Mouse (Mus musculus) liver, adult 2 months (tissue): Measurements from ENCODE around the gene Slc20a1. TPM values are rescaled to one million over a fixed set of nuclear protein-coding genes. Genes with fewer than 3 reads are reported as not detected.
A peak's percentile ranks its signal among the peaks of the same experiment; 100 is the strongest.

ENCODE experiments used
- DNase-seq: peaks from one replicate; pipeline ENCODE4 v3.0.0-alpha.2; 2011; ENCODE audit warnings: low read depth, low spot score; ENCODE audit errors: extremely low read depth
- H3K27ac ChIP-seq: fragments of 200-500 bp; replicated peaks from 2 replicates; pipeline ENCODE4 v1.5.1; 2012; ENCODE audit warnings: low read depth, mild to moderate bottlenecking, control low read depth, inconsistent platforms, low read length; ENCODE audit not compliant: insufficient read depth
- H3K27me3 ChIP-seq: fragments of 200-500 bp; 2 replicates; pipeline ENCODE4 v1.6.1; 2012; ENCODE audit warnings: mild to moderate bottlenecking, moderate library complexity, low read length, inconsistent platforms; ENCODE audit not compliant: control insufficient read depth, insufficient read depth
- H3K36me3 ChIP-seq: fragments of 200-500 bp; 2 replicates; pipeline ENCODE4 v1.6.1; 2012; ENCODE audit warnings: low read length, inconsistent platforms; ENCODE audit not compliant: control insufficient read depth, insufficient read depth
- H3K4me1 ChIP-seq: fragments of 200-500 bp; 2 replicates; pipeline ENCODE4 v1.6.1; 2011; ENCODE audit warnings: low read length; ENCODE audit not compliant: control insufficient read depth, insufficient read depth
- H3K4me3 ChIP-seq: fragments of 200-500 bp; 2 replicates; pipeline ENCODE4 v1.5.1; 2011; ENCODE audit warnings: low read depth, mild to moderate bottlenecking, control low read depth, low read length, moderate library complexity; ENCODE audit not compliant: insufficient read depth
- H3K79me2 ChIP-seq: fragments of 200-500 bp; 2 replicates; pipeline ENCODE4 v1.6.1; 2012; ENCODE audit warnings: inconsistent platforms, mild to moderate bottlenecking, low read length, moderate library complexity; ENCODE audit not compliant: control insufficient read depth, insufficient read depth
- H3K9ac ChIP-seq: fragments of 200-500 bp; 2 replicates; pipeline ENCODE4 v1.6.1; 2012; ENCODE audit warnings: low read depth, mild to moderate bottlenecking, control low read depth, inconsistent platforms, low read length
- CTCF ChIP-seq: fragments of 200-500 bp; IDR thresholded peaks from 2 replicates; pipeline ENCODE4 v1.5.1; 2011; ENCODE audit warnings: low read depth, low read length, control low read depth
- POLR2A ChIP-seq: fragments of 200-500 bp; IDR thresholded peaks from 2 replicates; pipeline ENCODE4 v1.6.1; 2011; ENCODE audit warnings: low read length, control low read depth; ENCODE audit not compliant: insufficient read depth; ENCODE audit errors: extremely low read depth
- WGBS: fragments of 180-500 bp; shearing (Covaris S2); methylation state at CpG from one replicate; pipeline ENCODE4 v1.1.7; 2018; 5-methylcytosine and 5-hydroxymethylcytosine counted together
- polyA plus RNA-seq: library from polyadenylated mRNA; depleted of rRNA; stranded (reverse); fragments of >200 nt; gene quantifications from 2 replicates; pipeline ENCODE4 v1.2.3, GENCODE M21; 2012
- total RNA-seq: library from RNA; depleted of rRNA; stranded (reverse); fragments of >200 nt; gene quantifications from 2 replicates; pipeline ENCODE4 v1.2.3, GENCODE M21; 2014

Slc20a1 gene
- total and polyA plus RNA-seq, 2 experiments, result 9.4 to 36.0 TPM

DNA sequence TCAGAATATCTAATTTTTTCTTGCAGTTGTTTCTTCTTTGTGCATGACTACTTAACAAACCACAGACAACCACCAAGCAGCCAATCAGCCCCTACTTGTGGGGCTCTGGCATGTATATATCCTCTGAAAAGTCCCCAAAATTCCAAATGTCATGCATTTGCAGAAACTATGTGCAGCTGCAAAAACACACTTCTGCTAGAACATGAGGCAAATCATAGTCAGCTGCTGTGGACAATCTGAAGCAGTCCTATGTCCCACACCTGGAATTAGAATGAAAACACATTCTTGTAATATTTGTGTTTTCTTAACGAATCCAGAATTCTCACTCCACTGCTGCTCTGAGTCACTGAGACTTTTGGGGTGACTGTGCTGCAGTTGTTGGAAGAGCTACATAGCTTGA, 13.7 kb upstream of the Slc20a1 start:
- 85% methylated on average over 1 of the region's 1 CpGs for WGBS
- no peaks in the 10 kb centered on the region for H3K36me3 ChIP-seq
- TF ChIP-seq POLR2A (no peak), CTCF (no peak)
- H3K4me3 ChIP-seq, result no peak overlapping the region
- no peaks in the 10 kb centered on the region for H3K79me2 ChIP-seq
- DNase-seq, result no peak
- no peaks in the 10 kb centered on the region; the same call in 1 of the 2 replicates for H3K4me1 ChIP-seq
- H3K9ac ChIP-seq, result no peak overlapping the region
- H3K27me3 ChIP-seq, result no peaks in the 10 kb centered on the region
- H3K27ac ChIP-seq, result no peak overlapping the region

DNA sequence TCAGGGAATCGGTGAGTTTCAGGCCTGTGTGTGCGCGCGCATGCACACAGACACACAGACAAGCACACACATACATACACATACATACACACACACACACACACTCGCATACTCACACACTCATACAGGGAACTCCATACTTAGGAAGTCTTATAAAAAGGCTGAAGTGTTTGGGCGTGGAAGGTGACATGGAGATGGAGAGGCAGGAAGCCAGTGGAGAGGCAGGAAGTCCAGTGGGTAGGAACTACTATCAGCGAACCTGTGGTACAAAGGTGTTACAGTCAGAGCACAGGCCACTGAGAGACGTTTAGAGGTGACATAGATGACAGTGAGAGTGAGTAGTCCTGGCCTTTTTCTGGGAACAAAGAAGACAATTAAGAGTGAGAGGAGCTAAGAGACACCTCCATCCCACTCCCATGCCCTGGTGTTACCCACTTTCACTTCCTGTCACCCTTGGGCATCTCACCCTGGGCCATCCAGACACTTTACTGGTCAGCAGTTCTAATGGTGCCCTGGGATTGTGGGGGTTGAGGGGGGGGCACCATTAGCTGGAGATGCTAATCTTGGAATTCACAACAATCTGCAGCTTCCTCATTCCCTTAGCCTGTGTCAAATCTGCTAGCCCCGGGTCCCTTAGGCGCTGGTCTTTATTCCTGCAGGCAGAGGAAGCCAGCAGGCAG, 12.8 kb upstream of the Slc20a1 start:
- TF ChIP-seq CTCF, result no peak
- no peak for TF ChIP-seq POLR2A
- no peak overlapping the region for H3K4me3 ChIP-seq
- no peaks in the 10 kb centered on the region for H3K36me3 ChIP-seq
- H3K4me1 ChIP-seq, result no peaks in the 10 kb centered on the region
- WGBS, result 87% methylated on average over 10 of the region's 10 CpGs
- H3K27me3 ChIP-seq, result no peaks in the 10 kb centered on the region
- H3K27ac ChIP-seq, result no peak overlapping the region
- no peaks in the 10 kb centered on the region for H3K79me2 ChIP-seq
- no peak overlapping the region for H3K9ac ChIP-seq
- no peak for DNase-seq

DNA sequence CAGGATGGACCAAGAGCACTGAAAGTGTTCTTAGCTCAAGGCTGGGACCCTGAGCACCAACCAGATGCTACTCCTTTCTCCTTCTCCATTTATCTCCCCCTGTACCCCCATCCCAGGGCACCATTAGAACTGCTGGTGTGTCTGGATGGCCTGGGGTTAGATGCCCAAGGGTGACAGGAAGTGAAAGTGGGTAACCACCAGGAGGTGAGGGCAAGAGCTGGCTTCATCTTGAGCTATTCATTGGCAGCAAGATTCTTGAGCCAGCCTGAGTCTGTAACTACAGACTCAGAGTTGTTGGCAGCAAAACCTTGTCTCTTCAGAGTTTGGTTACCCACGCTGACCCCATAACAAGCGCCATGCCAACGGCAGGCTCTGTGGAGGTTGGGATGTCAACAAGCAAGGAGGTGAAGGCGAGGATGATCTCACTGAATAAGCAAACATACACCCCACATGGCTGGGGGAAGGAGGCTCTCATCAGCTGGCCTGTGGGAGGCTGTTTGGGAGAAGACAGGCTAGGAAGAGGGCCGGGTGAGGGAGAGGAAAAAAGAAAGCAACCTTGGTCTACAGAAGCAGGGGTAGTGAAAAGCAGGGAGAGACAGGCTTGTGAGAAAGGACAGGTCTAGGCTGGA, 12.2 kb upstream of the Slc20a1 start:
- Histone ChIP-seq H3K36me3 (no peaks in the 10 kb centered on the region), H3K79me2 (no peaks in the 10 kb centered on the region), H3K4me3 (no peak overlapping the region), H3K27ac (no peak overlapping the region), H3K27me3 (no peaks in the 10 kb centered on the region), H3K4me1 (no peaks in the 10 kb centered on the region), H3K9ac (no peak overlapping the region)
- WGBS, result 30% methylated on average over 5 of the region's 5 CpGs
- no peak for TF ChIP-seq POLR2A
- no peak for DNase-seq

DNA sequence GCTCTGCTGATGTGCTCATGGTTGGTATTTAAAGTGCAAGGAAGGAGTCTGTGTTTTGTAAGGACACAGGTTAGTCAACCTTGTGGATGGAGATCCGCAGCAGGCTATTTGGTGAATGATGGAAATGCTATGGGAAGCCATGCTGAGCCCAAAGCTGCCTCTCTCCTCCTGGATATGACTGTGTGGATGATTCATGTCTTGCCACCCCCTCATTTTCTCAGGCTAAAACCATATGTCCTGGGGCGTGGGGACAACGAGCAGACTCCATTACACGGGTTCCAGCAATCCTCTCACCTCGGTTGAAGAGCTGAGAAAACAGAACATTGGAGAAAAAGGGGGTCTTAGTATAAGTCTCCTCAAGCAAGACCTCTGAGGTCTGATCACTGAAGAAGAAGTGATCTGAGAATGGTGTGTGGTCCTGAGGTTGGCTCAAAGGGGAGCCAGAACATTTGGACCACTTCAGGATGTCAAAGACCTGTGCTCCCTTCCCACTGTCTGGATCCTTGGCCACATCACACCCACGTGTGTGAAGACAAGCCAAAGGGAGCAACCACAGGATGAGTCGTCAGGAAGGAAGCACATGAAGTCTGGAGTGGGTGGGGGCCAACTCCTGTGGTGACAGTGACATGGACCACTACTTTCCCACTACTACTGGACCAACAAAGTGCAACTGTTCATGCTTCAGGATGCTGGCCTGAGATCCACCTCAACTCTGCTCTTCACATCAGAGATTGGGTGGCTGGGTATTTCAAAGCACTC, 6.0 kb upstream of the Slc20a1 start:
- Histone ChIP-seq H3K79me2 (no peaks in the 10 kb centered on the region), H3K27ac (no peak overlapping the region), H3K4me1 (peaks cover 2% of the 10 kb centered on the region), H3K4me3 (no peak overlapping the region), H3K9ac (no peak overlapping the region), H3K27me3 (no peaks in the 10 kb centered on the region), H3K36me3 (no peaks in the 10 kb centered on the region)
- TF ChIP-seq POLR2A (no peak), CTCF (no peak)
- no peak for DNase-seq
- 90% methylated on average over 7 of the region's 7 CpGs for WGBS

DNA sequence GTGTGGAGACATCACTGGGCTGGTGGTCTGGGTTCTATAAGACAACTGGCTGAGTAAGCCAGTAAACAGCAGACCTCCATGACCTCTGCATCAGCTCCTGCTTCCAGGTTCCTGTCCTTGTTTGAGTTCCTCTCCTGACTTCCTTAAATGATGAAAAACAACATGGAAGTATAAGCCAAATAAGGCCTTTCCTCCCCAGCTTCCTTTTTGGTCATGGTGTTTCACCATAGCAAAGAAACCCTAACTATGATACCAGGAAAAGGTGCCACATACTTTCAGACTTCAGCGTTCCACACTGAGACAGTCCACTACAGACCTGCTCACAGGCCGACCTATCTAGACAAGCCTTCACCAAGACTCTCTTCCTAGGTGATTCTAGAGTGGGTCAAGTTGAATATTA, 2.2 kb upstream of the Slc20a1 start:
- TF ChIP-seq POLR2A (no peak), CTCF (no peak)
- Histone ChIP-seq H3K79me2 (peaks cover 7% of the 10 kb centered on the region; the same call in 1 of the 2 replicates), H3K4me1 (peaks cover 9% of the 10 kb centered on the region), H3K27me3 (no peaks in the 10 kb centered on the region), H3K4me3 (no peak overlapping the region), H3K9ac (no peak overlapping the region), H3K36me3 (peaks cover 13% of the 10 kb centered on the region), H3K27ac (no peak overlapping the region)
- DNase-seq, result peak; percentile 24
- 86% methylated on average over 2 of the region's 2 CpGs for WGBS

DNA sequence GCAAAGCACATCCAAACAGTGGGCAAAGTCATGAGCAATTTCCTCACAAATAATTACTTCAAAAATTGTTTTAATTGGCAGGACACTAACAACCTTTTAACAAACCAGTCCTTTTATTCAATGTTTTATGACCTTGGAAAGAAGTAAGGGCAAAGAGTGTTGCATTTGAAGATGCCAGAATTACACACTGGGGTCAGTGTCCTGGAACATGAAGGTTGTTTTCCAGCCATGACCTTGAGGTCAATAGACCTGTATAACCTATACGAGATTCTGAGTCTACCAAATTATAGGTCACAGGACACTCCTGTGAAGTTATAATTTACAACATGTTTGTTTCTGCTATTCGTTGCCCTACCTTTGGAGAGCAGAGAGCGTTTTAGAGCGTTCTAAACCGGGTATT, 1.4 kb upstream of the Slc20a1 start:
- Histone ChIP-seq H3K27ac (peak overlapping the region; percentile 59), H3K4me1 (peaks cover 9% of the 10 kb centered on the region), H3K79me2 (peaks cover 7% of the 10 kb centered on the region; the same call in 1 of the 2 replicates), H3K9ac (no peak overlapping the region), H3K27me3 (no peaks in the 10 kb centered on the region), H3K36me3 (peaks cover 22% of the 10 kb centered on the region), H3K4me3 (no peak overlapping the region)
- DNase-seq, result peak; percentile 83
- TF ChIP-seq CTCF (no peak), POLR2A (no peak)
- 16% methylated on average over 5 of the region's 5 CpGs for WGBS
